9 mouse cellular contexts compared by ENCODE assay signal in genomic region chr2:167118046-167118445, GRCm38 (mm10). TPM values are rescaled to one million over a fixed set of nuclear protein-coding genes. Genes with fewer than 3 reads are reported as not detected.
A peak's percentile ranks its signal among the peaks of the same experiment; 100 is the strongest.
DNase-seq lines count a peak whose midpoint lies in the region; ATAC-seq and TF ChIP-seq lines count a peak whose summit lies in the region.
"Had no signal": no experiment of that assay in that cellular context is flagged by ENCODE, and none has a peak within 500 bp of the region (broad histone marks: within the 10 kb centered on the region; RNA-seq: fewer than 3 reads in every experiment).

No protein-coding gene starts in this region.

- DNase-seq in kidney, adult 2 months = peak; percentile 87
- no peak for DNase-seq in embryonic facial prominence, embryonic 14.5 days (ENCODE audit: low spot score)
- DNase-seq in kidney, postnatal 14 days = peak; percentile 77
- DNase-seq in stomach, postnatal 0 days (ENCODE audit: low spot score) = peak; percentile 62
- DNase-seq in testis, postnatal 14 days (ENCODE audit: low spot score) = no peak

- TF ChIP-seq EP300 in stomach, postnatal 0 days (optimal IDR thresholded peaks at IDR 0.05) = no peak

- H3K27me3 ChIP-seq in kidney, adult 2 months (replicated peaks; ENCODE audit: control insufficient read depth, insufficient read depth, low read length) = no peaks in the 10 kb centered on the region
- no peaks in the 10 kb centered on the region for H3K27me3 ChIP-seq in kidney, embryonic 14.5 days (ENCODE audit: control insufficient read depth, insufficient read depth, low read length)
- H3K27me3 ChIP-seq in embryonic facial prominence, embryonic 14.5 days (replicated peaks; ENCODE audit: control insufficient read depth, insufficient read depth, low read length) = no peaks in the 10 kb centered on the region
- no peaks in the 10 kb centered on the region for H3K27me3 ChIP-seq in stomach, postnatal 0 days (ENCODE audit: control insufficient read depth, insufficient read depth, low read length)

- no peak overlapping the region for H3K9ac ChIP-seq in kidney, embryonic 14.5 days (ENCODE audit: low read depth, low read length)
- no peak overlapping the region for H3K9ac ChIP-seq in embryonic facial prominence, embryonic 14.5 days (ENCODE audit: low read depth, low read length)
- no peak overlapping the region for H3K9ac ChIP-seq in stomach, postnatal 0 days (ENCODE audit: low read length)

- H3K9me3 ChIP-seq in kidney, embryonic 14.5 days (ENCODE audit: control insufficient read depth, low read length) = no peaks in the 10 kb centered on the region
- H3K9me3 ChIP-seq in embryonic facial prominence, embryonic 14.5 days (ENCODE audit: control insufficient read depth, low read length) = no peaks in the 10 kb centered on the region
- H3K9me3 ChIP-seq in stomach, postnatal 0 days (ENCODE audit: control insufficient read depth, low read length) = no peaks in the 10 kb centered on the region

- no peak overlapping the region for H3K4me3 ChIP-seq in kidney, adult 2 months (ENCODE audit: insufficient read depth, low read depth, low read length)
- H3K4me3 ChIP-seq in kidney, embryonic 14.5 days (ENCODE audit: low read length) = no peak overlapping the region
- H3K4me3 ChIP-seq in embryonic facial prominence, embryonic 14.5 days (ENCODE audit: low read depth, low read length) = no peak overlapping the region
- H3K4me3 ChIP-seq in stomach, postnatal 0 days (ENCODE audit: low read depth, low read length) = no peak overlapping the region

- H3K27ac ChIP-seq in kidney, adult 2 months (ENCODE audit: insufficient read depth, low read depth, low read length) = peak overlapping the region; percentile 87
- H3K27ac ChIP-seq in kidney, embryonic 14.5 days (ENCODE audit: low read depth, low read length) = no peak overlapping the region
- no peak overlapping the region for H3K27ac ChIP-seq in embryonic facial prominence, embryonic 14.5 days (replicated peaks; ENCODE audit: low read depth, low read length)
- no peak overlapping the region for H3K27ac ChIP-seq in stomach, postnatal 0 days (replicated peaks)
- H3K27ac ChIP-seq: macrophage had no signal

- H3K36me3 ChIP-seq in kidney, adult 2 months (ENCODE audit: control insufficient read depth, insufficient read depth, low read length) = no peaks in the 10 kb centered on the region
- H3K36me3 ChIP-seq in kidney, embryonic 14.5 days (ENCODE audit: control insufficient read depth, insufficient read depth, low read length) = no peaks in the 10 kb centered on the region
- no peaks in the 10 kb centered on the region for H3K36me3 ChIP-seq in embryonic facial prominence, embryonic 14.5 days (ENCODE audit: control insufficient read depth, insufficient read depth, low read length)
- no peaks in the 10 kb centered on the region for H3K36me3 ChIP-seq in stomach, postnatal 0 days (ENCODE audit: control insufficient read depth, insufficient read depth, low read length)

- H3K4me2 ChIP-seq in kidney, embryonic 14.5 days (replicated peaks; ENCODE audit: low read depth, low read length) = no peak overlapping the region
- no peak overlapping the region for H3K4me2 ChIP-seq in embryonic facial prominence, embryonic 14.5 days (ENCODE audit: low read depth, low read length)
- no peak overlapping the region for H3K4me2 ChIP-seq in stomach, postnatal 0 days (replicated peaks; ENCODE audit: low read depth)

- ATAC-seq in kidney, embryonic 14.5 days (ENCODE audit: low FRiP score, low TSS enrichment) = no peak; the same call in 1 of the 2 replicates
- ATAC-seq in embryonic facial prominence, embryonic 14.5 days (ENCODE audit: low read depth) = peak; percentile 10; the same call in 1 of the 2 replicates
- peak; percentile 43; the same call in 1 of the 2 replicates for ATAC-seq in stomach, postnatal 0 days (ENCODE audit: low FRiP score, low TSS enrichment)
- no peak for ATAC-seq in frontal cortex, adult (ENCODE audit: low TSS enrichment)
- ATAC-seq in erythroblast, adult 5-6 weeks (replicated peaks; ENCODE audit: low FRiP score, poor library complexity, severe bottlenecking) = no peak

- WGBS in kidney, adult 2 months = 35% methylated on average over 10 of the region's 10 CpGs
- WGBS in kidney, embryonic 14.5 days = 44% methylated on average over 10 of the region's 10 CpGs
- 62% methylated on average over 10 of the region's 10 CpGs for WGBS in embryonic facial prominence, embryonic 14.5 days
- WGBS in stomach, postnatal 0 days = 47% methylated on average over 10 of the region's 10 CpGs

- no peak for TF ChIP-seq CTCF in kidney, adult 2 months (conservative IDR thresholded peaks at IDR 0.05; ENCODE audit: insufficient read depth, insufficient read length, low read depth, low read length)
- no peak for TF ChIP-seq CTCF in stomach, postnatal 0 days (IDR thresholded peaks at IDR 0.05; ENCODE audit: low read depth)

- TF ChIP-seq POLR2A in kidney, adult 2 months (IDR thresholded peaks at IDR 0.05; ENCODE audit: low read depth, low read length) = no peak

- peaks cover 4% of the 10 kb centered on the region; the same call in 1 of the 2 replicates for H3K4me1 ChIP-seq in kidney, adult 2 months (ENCODE audit: control insufficient read depth, insufficient read depth, low read length)
- 0 out of 2 replicates have a peak, but pooled peaks cover 8% of the 10 kb centered on the region for H3K4me1 ChIP-seq in kidney, embryonic 14.5 days (ENCODE audit: control insufficient read depth, insufficient read depth, low read length)
- no peaks in the 10 kb centered on the region for H3K4me1 ChIP-seq in embryonic facial prominence, embryonic 14.5 days (ENCODE audit: control insufficient read depth, insufficient read depth, low read length)
- no peaks in the 10 kb centered on the region for H3K4me1 ChIP-seq in stomach, postnatal 0 days (replicated peaks; ENCODE audit: control insufficient read depth, insufficient read depth)

RNA-seq across cellular contexts. Expression of gene Znfx1, which starts 55.2 kb away (rescaled TPM):
- 58.7 and 60.9 TPM in 2 replicates for polyA plus RNA-seq in kidney, adult 2 months (2012; rRNA removed)
- 4.3 and 10.5 TPM in 2 replicates for polyA plus RNA-seq in kidney, embryonic 14.5 days (2014; fragmentation: Nextera tagmentation; extraction: Ambion mirVana)
- polyA plus RNA-seq in embryonic facial prominence, embryonic 14.5 days (2014; fragmentation: Nextera tagmentation; extraction: Ambion mirVana) = 9.5 and 10.2 TPM in 2 replicates
- 4.2 and 4.3 TPM in 2 replicates for polyA plus RNA-seq in stomach, postnatal 0 days (2015; fragmentation: Nextera tagmentation; extraction: Ambion mirVana)
- total RNA-seq in erythroblast, adult 5-6 weeks (2015; ENCODE audit: low replicate concordance) = 28.6 and 31.9 TPM in 2 replicates
- 40.6 and 42.5 TPM in 2 replicates for total RNA-seq in erythroblast, adult 5-6 weeks (2017; ENCODE audit: low replicate concordance)

Comparison
In these comparisons a context has a peak if more than half of its experiments do, and no peak if none do; other contexts are left out.
1. DNase-seq: peak in kidney, adult 2 months (single experiment), kidney, postnatal 14 days (single experiment) and stomach, postnatal 0 days (single experiment); none in embryonic facial prominence, embryonic 14.5 days (single experiment) and testis, postnatal 14 days (single experiment).
2. ATAC-seq: peak in embryonic facial prominence, embryonic 14.5 days (single experiment) and stomach, postnatal 0 days (single experiment); none in kidney, embryonic 14.5 days (single experiment), frontal cortex, adult (single experiment) and erythroblast, adult 5-6 weeks (single experiment).